Mouse (Mus musculus): ENCODE measurements at regions not wholly inside any gene's neighbourhood (a gene's known extent, or its start where the extent isn't known, plus 50 kb on each side); places are given as distances from the start of the nearest gene placed in this dataset.

GRCm38 (mm10) chr1:13863712-13864111, 2229.4 kb downstream of the 4930444P10Rik start:
- H3K36me3 ChIP-seq (ENCODE audit: control insufficient read depth, insufficient read depth, low read length) = no peaks in the 10 kb centered on the region
- H3K27me3 ChIP-seq (ENCODE audit: control insufficient read depth, insufficient read depth, low read length) = no peaks in the 10 kb centered on the region
- H3K4me2 ChIP-seq (ENCODE audit: low read depth, severe bottlenecking) = no peak overlapping the region
- ATAC-seq (ENCODE audit: insufficient number of reproducible peaks, low FRiP score, low TSS enrichment, low read depth) (no peak), DNase-seq (ENCODE audit: low spot score) (no peak)
- no peak overlapping the region for H3K27ac ChIP-seq (replicated peaks; ENCODE audit: low read depth, low read length)
- no peaks in the 10 kb centered on the region for H3K9me3 ChIP-seq (ENCODE audit: control insufficient read depth, low read length)
- no peak overlapping the region for H3K4me3 ChIP-seq (ENCODE audit: low read depth, low read length)
- 71% methylated on average over 1 of the region's 1 CpGs for WGBS
- H3K4me1 ChIP-seq (ENCODE audit: control insufficient read depth, insufficient read depth, low read length) = peaks cover 13% of the 10 kb centered on the region
- H3K9ac ChIP-seq (ENCODE audit: low read length) = no peak overlapping the region

GRCm38 (mm10) chr1:13861070-13861511, 2232.0 kb downstream of the 4930444P10Rik start:
- DNase-seq (ENCODE audit: low spot score) = no peak
- Histone ChIP-seq H3K4me3 (ENCODE audit: low read depth, low read length) (no peak overlapping the region), H3K9ac (ENCODE audit: low read length) (no peak overlapping the region), H3K9me3 (ENCODE audit: control insufficient read depth, low read length) (no peaks in the 10 kb centered on the region), H3K4me2 (ENCODE audit: low read depth, severe bottlenecking) (no peak overlapping the region), H3K27me3 (ENCODE audit: control insufficient read depth, insufficient read depth, low read length) (no peaks in the 10 kb centered on the region), H3K4me1 (ENCODE audit: control insufficient read depth, insufficient read depth, low read length) (peaks cover 19% of the 10 kb centered on the region), H3K27ac (replicated peaks; ENCODE audit: low read depth, low read length) (0 out of 2 replicates have a peak overlapping the region, but pooled peaks have one; percentile 38), H3K36me3 (ENCODE audit: control insufficient read depth, insufficient read depth, low read length) (no peaks in the 10 kb centered on the region)
- no peak for ATAC-seq (ENCODE audit: insufficient number of reproducible peaks, low FRiP score, low TSS enrichment, low read depth)
- WGBS = 19% methylated on average over 5 of the region's 5 CpGs

- H3K4me3 ChIP-seq (ENCODE audit: low read depth, low read length) = no peak overlapping the region
- no peak for ATAC-seq (ENCODE audit: insufficient number of reproducible peaks, low FRiP score, low TSS enrichment, low read depth)
- no peaks in the 10 kb centered on the region for H3K27me3 ChIP-seq (ENCODE audit: control insufficient read depth, insufficient read depth, low read length)
- no peaks in the 10 kb centered on the region for H3K9me3 ChIP-seq (ENCODE audit: control insufficient read depth, low read length)
- H3K36me3 ChIP-seq (ENCODE audit: control insufficient read depth, insufficient read depth, low read length) = no peaks in the 10 kb centered on the region
- H3K9ac ChIP-seq (ENCODE audit: low read length) = no peak overlapping the region
- DNase-seq (ENCODE audit: low spot score) = no peak
- 46% methylated on average over 3 of the region's 3 CpGs for WGBS
- peaks cover 19% of the 10 kb centered on the region for H3K4me1 ChIP-seq (ENCODE audit: control insufficient read depth, insufficient read depth, low read length)
- no peak overlapping the region for H3K27ac ChIP-seq (replicated peaks; ENCODE audit: low read depth, low read length)
- H3K4me2 ChIP-seq (ENCODE audit: low read depth, severe bottlenecking) = no peak overlapping the region
Measured at GRCm38 (mm10) chr1:13860469-13860868, 2232.7 kb downstream of the 4930444P10Rik start.

GRCm38 (mm10) chr1:13859723-13860122, 2233.4 kb downstream of the 4930444P10Rik start:
- 5% methylated on average over 3 of the region's 3 CpGs for WGBS
- Histone ChIP-seq H3K4me3 (ENCODE audit: low read depth, low read length) (no peak overlapping the region), H3K4me1 (ENCODE audit: control insufficient read depth, insufficient read depth, low read length) (peaks cover 19% of the 10 kb centered on the region), H3K27ac (replicated peaks; ENCODE audit: low read depth, low read length) (no peak overlapping the region), H3K27me3 (ENCODE audit: control insufficient read depth, insufficient read depth, low read length) (no peaks in the 10 kb centered on the region), H3K4me2 (ENCODE audit: low read depth, severe bottlenecking) (no peak overlapping the region), H3K9ac (ENCODE audit: low read length) (no peak overlapping the region; the same call in 1 of the 2 replicates), H3K9me3 (ENCODE audit: control insufficient read depth, low read length) (no peaks in the 10 kb centered on the region), H3K36me3 (ENCODE audit: control insufficient read depth, insufficient read depth, low read length) (no peaks in the 10 kb centered on the region)
- ATAC-seq (ENCODE audit: insufficient number of reproducible peaks, low FRiP score, low TSS enrichment, low read depth) (no peak), DNase-seq (ENCODE audit: low spot score) (no peak)

- ATAC-seq (ENCODE audit: insufficient number of reproducible peaks, low FRiP score, low TSS enrichment, low read depth) = no peak
- DNase-seq (ENCODE audit: low spot score) = no peak
- Histone ChIP-seq H3K27me3 (ENCODE audit: control insufficient read depth, insufficient read depth, low read length) (no peaks in the 10 kb centered on the region), H3K36me3 (ENCODE audit: control insufficient read depth, insufficient read depth, low read length) (no peaks in the 10 kb centered on the region), H3K4me2 (ENCODE audit: low read depth, severe bottlenecking) (no peak overlapping the region), H3K4me3 (ENCODE audit: low read depth, low read length) (no peak overlapping the region), H3K27ac (replicated peaks; ENCODE audit: low read depth, low read length) (no peak overlapping the region), H3K4me1 (ENCODE audit: control insufficient read depth, insufficient read depth, low read length) (peaks cover 19% of the 10 kb centered on the region), H3K9me3 (ENCODE audit: control insufficient read depth, low read length) (no peaks in the 10 kb centered on the region), H3K9ac (ENCODE audit: low read length) (no peak overlapping the region)
- WGBS = 26% methylated on average over 6 of the region's 6 CpGs
Measured at GRCm38 (mm10) chr1:13858371-13859018, 2234.6 kb downstream of the 4930444P10Rik start.

GRCm38 (mm10) chr1:13856998-13857397, 2236.1 kb downstream of the 4930444P10Rik start:
- Histone ChIP-seq H3K4me1 (ENCODE audit: control insufficient read depth, insufficient read depth, low read length) (peaks cover 19% of the 10 kb centered on the region), H3K27me3 (ENCODE audit: control insufficient read depth, insufficient read depth, low read length) (no peaks in the 10 kb centered on the region), H3K27ac (replicated peaks; ENCODE audit: low read depth, low read length) (no peak overlapping the region), H3K4me3 (ENCODE audit: low read depth, low read length) (no peak overlapping the region), H3K9ac (ENCODE audit: low read length) (no peak overlapping the region), H3K9me3 (ENCODE audit: control insufficient read depth, low read length) (no peaks in the 10 kb centered on the region), H3K4me2 (ENCODE audit: low read depth, severe bottlenecking) (no peak overlapping the region), H3K36me3 (ENCODE audit: control insufficient read depth, insufficient read depth, low read length) (no peaks in the 10 kb centered on the region)
- no peak for DNase-seq (ENCODE audit: low spot score)
- 77% methylated on average over 2 of the region's 2 CpGs for WGBS
- ATAC-seq (ENCODE audit: insufficient number of reproducible peaks, low FRiP score, low TSS enrichment, low read depth) = no peak

GRCm38 (mm10) chr1:13851144-13851543, 2242.0 kb downstream of the 4930444P10Rik start:
- 36% methylated on average over 5 of the region's 5 CpGs for WGBS
- no peaks in the 10 kb centered on the region for H3K36me3 ChIP-seq (ENCODE audit: control insufficient read depth, insufficient read depth, low read length)
- no peaks in the 10 kb centered on the region for H3K4me1 ChIP-seq (ENCODE audit: control insufficient read depth, insufficient read depth, low read length)
- ATAC-seq (ENCODE audit: insufficient number of reproducible peaks, low FRiP score, low TSS enrichment, low read depth) (no peak), DNase-seq (ENCODE audit: low spot score) (peak; percentile 17)
- H3K27me3 ChIP-seq (ENCODE audit: control insufficient read depth, insufficient read depth, low read length) = no peaks in the 10 kb centered on the region
- H3K9ac ChIP-seq (ENCODE audit: low read length) = no peak overlapping the region
- no peak overlapping the region for H3K4me3 ChIP-seq (ENCODE audit: low read depth, low read length)
- no peaks in the 10 kb centered on the region for H3K9me3 ChIP-seq (ENCODE audit: control insufficient read depth, low read length)
- no peak overlapping the region for H3K4me2 ChIP-seq (ENCODE audit: low read depth, severe bottlenecking)
- H3K27ac ChIP-seq (replicated peaks; ENCODE audit: low read depth, low read length) = no peak overlapping the region

- Histone ChIP-seq H3K4me3 (ENCODE audit: low read depth, low read length) (no peak overlapping the region), H3K9me3 (ENCODE audit: control insufficient read depth, low read length) (no peaks in the 10 kb centered on the region), H3K4me2 (ENCODE audit: low read depth, severe bottlenecking) (no peak overlapping the region), H3K27me3 (ENCODE audit: control insufficient read depth, insufficient read depth, low read length) (no peaks in the 10 kb centered on the region), H3K9ac (ENCODE audit: low read length) (no peak overlapping the region), H3K27ac (replicated peaks; ENCODE audit: low read depth, low read length) (no peak overlapping the region), H3K4me1 (ENCODE audit: control insufficient read depth, insufficient read depth, low read length) (no peaks in the 10 kb centered on the region), H3K36me3 (ENCODE audit: control insufficient read depth, insufficient read depth, low read length) (no peaks in the 10 kb centered on the region)
- DNase-seq (ENCODE audit: low spot score) (no peak), ATAC-seq (ENCODE audit: insufficient number of reproducible peaks, low FRiP score, low TSS enrichment, low read depth) (no peak)
- 81% methylated on average over 4 of the region's 4 CpGs for WGBS
Measured at GRCm38 (mm10) chr1:13849071-13849470, 2244.1 kb downstream of the 4930444P10Rik start.
